Mouse (Mus musculus): ENCODE results near the gene Olfr56. TPM values are rescaled to one million over a fixed set of nuclear protein-coding genes. Genes with fewer than 3 reads are reported as not detected.
A peak's percentile ranks its signal among the peaks of the same experiment; 100 is the strongest.

Olfr56 gene
- polyA plus RNA-seq, 1 experiment from 2014 or later: 0.10 TPM

GRCm38 (mm10) chr11:49093861-49094660, 115.4 kb downstream of the Olfr56 start:
- no peaks in the 10 kb centered on the region for H3K27me3 ChIP-seq
- H3K36me3 ChIP-seq: no peaks in the 10 kb centered on the region
- no peak overlapping the region for H3K4me2 ChIP-seq
- no peak for ATAC-seq (replicated peaks; ENCODE audit: insufficient number of reproducible peaks, insufficient read depth, low FRiP score, low read depth)
- H3K4me3 ChIP-seq: no peak overlapping the region
- 73% methylated on average over 6 of the region's 6 CpGs for WGBS
- H3K27ac ChIP-seq: no peak overlapping the region
- H3K4me1 ChIP-seq (replicated peaks): no peaks in the 10 kb centered on the region
- H3K9ac ChIP-seq: no peak overlapping the region
- H3K9me3 ChIP-seq (replicated peaks): no peaks in the 10 kb centered on the region

- H3K4me3 ChIP-seq: no peak overlapping the region
- no peaks in the 10 kb centered on the region for H3K36me3 ChIP-seq
- 79% methylated on average over 4 of the region's 4 CpGs for WGBS
- no peak overlapping the region for H3K27ac ChIP-seq
- no peaks in the 10 kb centered on the region for H3K27me3 ChIP-seq
- H3K9me3 ChIP-seq (replicated peaks): no peaks in the 10 kb centered on the region
- H3K4me2 ChIP-seq: no peak overlapping the region
- no peak overlapping the region for H3K9ac ChIP-seq
- no peak for ATAC-seq (replicated peaks; ENCODE audit: insufficient number of reproducible peaks, insufficient read depth, low FRiP score, low read depth)
- no peaks in the 10 kb centered on the region for H3K4me1 ChIP-seq (replicated peaks)
These were observed 116.7 kb downstream of the Olfr56 start for GRCm38 (mm10) chr11:49095367-49095766.

- Histone ChIP-seq H3K36me3 (no peaks in the 10 kb centered on the region), H3K27me3 (no peaks in the 10 kb centered on the region), H3K4me1 (replicated peaks) (no peaks in the 10 kb centered on the region), H3K4me2 (no peak overlapping the region), H3K4me3 (no peak overlapping the region), H3K9me3 (replicated peaks) (no peaks in the 10 kb centered on the region), H3K27ac (no peak overlapping the region), H3K9ac (no peak overlapping the region)
- WGBS: 80% methylated on average over 3 of the region's 3 CpGs
- no peak for ATAC-seq (replicated peaks; ENCODE audit: insufficient number of reproducible peaks, insufficient read depth, low FRiP score, low read depth)
These were observed 121.7 kb downstream of the Olfr56 start for GRCm38 (mm10) chr11:49100409-49100808.

- no peak overlapping the region for H3K9ac ChIP-seq
- ATAC-seq (replicated peaks; ENCODE audit: insufficient number of reproducible peaks, insufficient read depth, low FRiP score, low read depth): no peak
- H3K9me3 ChIP-seq (replicated peaks): no peaks in the 10 kb centered on the region
- no peak overlapping the region for H3K27ac ChIP-seq
- no peaks in the 10 kb centered on the region for H3K27me3 ChIP-seq
- no peak overlapping the region for H3K4me2 ChIP-seq
- H3K4me1 ChIP-seq (replicated peaks): no peaks in the 10 kb centered on the region
- no peak overlapping the region for H3K4me3 ChIP-seq
- 33% methylated on average over 5 of the region's 5 CpGs for WGBS
- H3K36me3 ChIP-seq: no peaks in the 10 kb centered on the region
These were observed 122.8 kb downstream of the Olfr56 start for GRCm38 (mm10) chr11:49101500-49101899.

- Histone ChIP-seq H3K27ac (no peak overlapping the region), H3K4me3 (no peak overlapping the region), H3K27me3 (no peaks in the 10 kb centered on the region), H3K4me2 (no peak overlapping the region), H3K4me1 (replicated peaks) (no peaks in the 10 kb centered on the region), H3K9ac (no peak overlapping the region), H3K9me3 (replicated peaks) (no peaks in the 10 kb centered on the region), H3K36me3 (no peaks in the 10 kb centered on the region)
- ATAC-seq (replicated peaks; ENCODE audit: insufficient number of reproducible peaks, insufficient read depth, low FRiP score, low read depth): peak; percentile 40; the same call in 1 of the 2 replicates
- 11% methylated on average over 8 of the region's 8 CpGs for WGBS
These were observed 124.5 kb downstream of the Olfr56 start for GRCm38 (mm10) chr11:49103047-49103693.

- Histone ChIP-seq H3K36me3 (no peaks in the 10 kb centered on the region), H3K9ac (no peak overlapping the region), H3K4me2 (no peak overlapping the region), H3K9me3 (replicated peaks) (no peaks in the 10 kb centered on the region), H3K4me1 (replicated peaks) (no peaks in the 10 kb centered on the region), H3K27ac (no peak overlapping the region), H3K4me3 (no peak overlapping the region), H3K27me3 (no peaks in the 10 kb centered on the region)
- no peak for ATAC-seq (replicated peaks; ENCODE audit: insufficient number of reproducible peaks, insufficient read depth, low FRiP score, low read depth)
- WGBS: 68% methylated on average over 1 of the region's 1 CpGs
These were observed 127.1 kb downstream of the Olfr56 start for GRCm38 (mm10) chr11:49105752-49106151.

GRCm38 (mm10) chr11:49107650-49108537, 129.2 kb downstream of the Olfr56 start:
- no peak overlapping the region for H3K4me3 ChIP-seq
- no peaks in the 10 kb centered on the region for H3K36me3 ChIP-seq
- no peak overlapping the region for H3K27ac ChIP-seq
- 66% methylated on average over 10 of the region's 10 CpGs for WGBS
- no peaks in the 10 kb centered on the region for H3K9me3 ChIP-seq (replicated peaks)
- no peak for ATAC-seq (replicated peaks; ENCODE audit: insufficient number of reproducible peaks, insufficient read depth, low FRiP score, low read depth)
- no peaks in the 10 kb centered on the region for H3K27me3 ChIP-seq
- no peaks in the 10 kb centered on the region for H3K4me1 ChIP-seq (replicated peaks)
- no peak overlapping the region for H3K4me2 ChIP-seq
- no peak overlapping the region for H3K9ac ChIP-seq

- WGBS: 36% methylated on average over 1 of the region's 1 CpGs
- no peak for ATAC-seq (replicated peaks; ENCODE audit: insufficient number of reproducible peaks, insufficient read depth, low FRiP score, low read depth)
- Histone ChIP-seq H3K4me3 (no peak overlapping the region), H3K9ac (no peak overlapping the region), H3K27ac (no peak overlapping the region), H3K36me3 (no peaks in the 10 kb centered on the region), H3K27me3 (no peaks in the 10 kb centered on the region), H3K4me2 (no peak overlapping the region), H3K4me1 (replicated peaks) (no peaks in the 10 kb centered on the region), H3K9me3 (replicated peaks) (no peaks in the 10 kb centered on the region)
These were observed 130.1 kb downstream of the Olfr56 start for GRCm38 (mm10) chr11:49108833-49109232.

- WGBS: 38% methylated on average over 1 of the region's 1 CpGs
- ATAC-seq (replicated peaks; ENCODE audit: insufficient number of reproducible peaks, insufficient read depth, low FRiP score, low read depth): no peak
- Histone ChIP-seq H3K36me3 (no peaks in the 10 kb centered on the region), H3K4me2 (no peak overlapping the region), H3K4me3 (no peak overlapping the region), H3K9ac (no peak overlapping the region), H3K9me3 (replicated peaks) (no peaks in the 10 kb centered on the region), H3K4me1 (replicated peaks) (no peaks in the 10 kb centered on the region), H3K27ac (no peak overlapping the region), H3K27me3 (no peaks in the 10 kb centered on the region)
These were observed 132.3 kb downstream of the Olfr56 start for GRCm38 (mm10) chr11:49111000-49111399.

- no peak for ATAC-seq (replicated peaks; ENCODE audit: insufficient number of reproducible peaks, insufficient read depth, low FRiP score, low read depth)
- no peaks in the 10 kb centered on the region for H3K4me1 ChIP-seq (replicated peaks)
- no peak overlapping the region for H3K27ac ChIP-seq
- no peaks in the 10 kb centered on the region for H3K27me3 ChIP-seq
- H3K36me3 ChIP-seq: no peaks in the 10 kb centered on the region
- no peaks in the 10 kb centered on the region for H3K9me3 ChIP-seq (replicated peaks)
- H3K9ac ChIP-seq: no peak overlapping the region
- H3K4me2 ChIP-seq: no peak overlapping the region
- H3K4me3 ChIP-seq: no peak overlapping the region
- WGBS: 55% methylated on average over 6 of the region's 6 CpGs
These were observed 134.0 kb downstream of the Olfr56 start for GRCm38 (mm10) chr11:49112624-49113219.

- Histone ChIP-seq H3K27ac (no peak overlapping the region), H3K9me3 (replicated peaks) (no peaks in the 10 kb centered on the region), H3K4me3 (no peak overlapping the region), H3K4me1 (replicated peaks) (no peaks in the 10 kb centered on the region), H3K36me3 (no peaks in the 10 kb centered on the region), H3K9ac (no peak overlapping the region), H3K27me3 (no peaks in the 10 kb centered on the region), H3K4me2 (no peak overlapping the region)
- no peak for ATAC-seq (replicated peaks; ENCODE audit: insufficient number of reproducible peaks, insufficient read depth, low FRiP score, low read depth)
- 45% methylated on average over 2 of the region's 2 CpGs for WGBS
These were observed 135.5 kb downstream of the Olfr56 start for GRCm38 (mm10) chr11:49114158-49114557.

All from heart, embryonic 15.5 days (tissue).